Mouse (Mus musculus): ENCODE data around the gene Plp1. TPM values are rescaled to one million over a fixed set of nuclear protein-coding genes. Genes with fewer than 3 reads are reported as not detected.

The Plp1 gene
- polyA plus RNA-seq (2014; fragmentation: Illumina TruSeq; extraction: RNeasy Lipid Tissue Mini Kit (QIAGEN cat#74804); ENCODE audit: low read depth, low replicate concordance), result 3.2 TPM

GRCm38 (mm10) chrX:136822371-136822770 lies at the start of gene Plp1:
Plp1 (plus strand) TSS chrX:136822671.

GRCm38 (mm10) chrX:136780041-136780440 lies 42.4 kb upstream of the Plp1 start, which contains the start of gene Glra4:
Glra4 (minus strand) TSS chrX:136780141.

DNA sequence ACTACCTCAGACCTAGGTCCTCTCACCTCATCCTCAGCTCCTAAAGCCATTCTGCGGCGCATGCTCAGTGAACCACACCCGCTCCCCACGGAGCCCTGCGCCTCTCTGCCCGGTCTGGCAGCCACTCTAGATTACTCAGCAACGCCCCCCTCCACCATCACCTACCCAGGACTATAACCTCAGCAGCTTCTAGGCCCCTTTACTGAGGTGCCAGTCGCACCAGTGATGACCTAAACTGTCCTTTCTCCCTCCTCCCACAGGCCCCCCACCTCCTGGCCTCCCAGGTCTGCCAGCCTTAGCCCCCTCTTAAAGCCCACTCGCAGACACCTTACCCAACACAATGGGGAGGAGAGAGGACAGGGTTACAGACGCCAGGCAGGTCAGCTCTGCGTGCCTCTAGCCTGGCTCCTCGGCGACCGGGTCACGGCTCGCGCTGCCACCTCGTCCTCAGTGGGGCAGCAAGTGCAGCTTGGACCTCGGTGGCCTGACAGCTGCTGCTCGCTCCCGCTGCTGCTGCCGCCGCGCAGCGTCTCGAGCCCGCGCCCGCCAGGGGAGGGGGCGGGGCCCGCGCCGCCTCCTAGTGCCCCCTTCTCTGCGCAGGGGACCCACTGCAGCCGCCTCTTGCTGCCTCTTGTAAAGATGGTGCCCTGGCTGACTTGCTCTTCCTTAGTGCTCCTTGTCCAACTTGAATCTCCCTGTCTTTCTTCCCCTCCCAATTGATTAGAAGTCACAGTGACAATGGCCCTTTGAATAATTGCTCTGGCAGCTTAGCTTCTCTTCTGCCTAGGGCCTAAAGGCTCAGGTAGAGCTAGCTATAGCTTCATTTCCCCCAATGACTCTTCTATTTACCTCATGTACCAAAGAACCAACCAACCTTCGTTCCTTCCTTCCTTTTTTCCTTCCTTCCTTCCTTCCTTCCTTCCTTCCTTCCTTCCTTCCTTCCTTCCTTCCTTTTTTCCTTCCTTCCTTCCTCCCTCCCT lies 45.9 kb downstream of the Plp1 start, which contains the start of gene Rab9b:
Gene Rab9b, minus strand, starts transcription at position 695 of the 980 bp plus-strand sequence.

Other genes starting within 250 kb of the Plp1 start
- gene Tceal3, start 231.8 kb upstream of the Plp1 start, polyA plus RNA-seq (2014; fragmentation: Illumina TruSeq; extraction: RNeasy Lipid Tissue Mini Kit (QIAGEN cat#74804); ENCODE audit: low read depth, low replicate concordance), result not detected
- 13.1 TPM for gene Tceal1, start 114.7 kb upstream of the Plp1 start, polyA plus RNA-seq (2014; fragmentation: Illumina TruSeq; extraction: RNeasy Lipid Tissue Mini Kit (QIAGEN cat#74804); ENCODE audit: low read depth, low replicate concordance)
- gene Morf4l2, start 79.0 kb upstream of the Plp1 start, polyA plus RNA-seq (2014; fragmentation: Illumina TruSeq; extraction: RNeasy Lipid Tissue Mini Kit (QIAGEN cat#74804); ENCODE audit: low read depth, low replicate concordance), result 243 TPM
- not detected for gene Glra4, start 42.5 kb upstream of the Plp1 start, polyA plus RNA-seq (2014; fragmentation: Illumina TruSeq; extraction: RNeasy Lipid Tissue Mini Kit (QIAGEN cat#74804); ENCODE audit: low read depth, low replicate concordance)
- gene Rab9b, start 46.1 kb downstream of the Plp1 start, polyA plus RNA-seq (2014; fragmentation: Illumina TruSeq; extraction: RNeasy Lipid Tissue Mini Kit (QIAGEN cat#74804); ENCODE audit: low read depth, low replicate concordance), result not detected
- not detected for gene H2bfm, start 104.7 kb downstream of the Plp1 start, polyA plus RNA-seq (2014; fragmentation: Illumina TruSeq; extraction: RNeasy Lipid Tissue Mini Kit (QIAGEN cat#74804); ENCODE audit: low read depth, low replicate concordance)
- 108 TPM for gene Tmsb15b2, start 152.8 kb downstream of the Plp1 start, polyA plus RNA-seq (2014; fragmentation: Illumina TruSeq; extraction: RNeasy Lipid Tissue Mini Kit (QIAGEN cat#74804); ENCODE audit: low read depth, low replicate concordance)
- 20.0 TPM for gene Tmsb15l, start 154.2 kb downstream of the Plp1 start, polyA plus RNA-seq (2014; fragmentation: Illumina TruSeq; extraction: RNeasy Lipid Tissue Mini Kit (QIAGEN cat#74804); ENCODE audit: low read depth, low replicate concordance)
- 27.9 TPM for gene Tmsb15b1, start 154.2 kb downstream of the Plp1 start, polyA plus RNA-seq (2014; fragmentation: Illumina TruSeq; extraction: RNeasy Lipid Tissue Mini Kit (QIAGEN cat#74804); ENCODE audit: low read depth, low replicate concordance)
- gene Zcchc18, start 170.5 kb downstream of the Plp1 start, polyA plus RNA-seq (2014; fragmentation: Illumina TruSeq; extraction: RNeasy Lipid Tissue Mini Kit (QIAGEN cat#74804); ENCODE audit: low read depth, low replicate concordance), result 0.93 TPM
- gene Slc25a53, start 215.6 kb downstream of the Plp1 start, polyA plus RNA-seq (2014; fragmentation: Illumina TruSeq; extraction: RNeasy Lipid Tissue Mini Kit (QIAGEN cat#74804); ENCODE audit: low read depth, low replicate concordance), result 4.4 TPM
- 17.3 TPM for gene Fam199x, start 226.9 kb downstream of the Plp1 start, polyA plus RNA-seq (2014; fragmentation: Illumina TruSeq; extraction: RNeasy Lipid Tissue Mini Kit (QIAGEN cat#74804); ENCODE audit: low read depth, low replicate concordance)

Data from kidney, adult 10 weeks (tissue).